In the genomic region with DNA sequence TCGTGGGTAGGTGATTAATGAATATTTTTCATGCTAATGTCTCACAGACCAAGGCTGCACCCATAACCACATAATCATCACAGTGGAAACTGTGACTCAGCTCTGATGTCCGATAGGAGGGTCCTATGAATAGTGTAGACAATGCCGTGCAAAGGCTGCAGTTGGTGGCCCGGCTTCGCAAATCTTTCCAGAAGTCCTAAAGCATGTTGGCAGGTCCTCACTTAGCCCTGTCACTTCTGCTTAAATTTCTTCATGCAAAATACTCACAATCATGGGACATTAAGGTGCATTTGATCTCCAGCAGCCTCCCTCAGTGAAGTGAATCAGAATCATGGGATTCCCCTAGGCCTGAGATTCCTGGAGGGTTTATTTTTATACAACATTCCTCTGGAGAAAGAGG, we compare ENCODE assay signal across 22 mouse cellular contexts.
DNase-seq lines count a peak whose midpoint lies in the region; ATAC-seq and TF ChIP-seq lines count a peak whose summit lies in the region.
"Had no signal": no experiment of that assay in that cellular context is flagged by ENCODE, and none has a peak within 500 bp of the region (broad histone marks: within the 10 kb centered on the region; RNA-seq: fewer than 3 reads in every experiment).

No protein-coding gene starts in this region.

- no peak overlapping the region for H3ac ChIP-seq in C2C12 (ENCODE audit: control insufficient read depth, insufficient read length, low read depth)

- no peaks in the 10 kb centered on the region for H3K79me2 ChIP-seq in C2C12 (ENCODE audit: control insufficient read depth, insufficient read depth)

- POLR2A ChIA-PET in Patski (lab: Charles Lee) = no interaction called here

- CTCF ChIA-PET in Patski (lab: Charles Lee) = interaction anchor here (1.2 kb wide), 1 partner anchor 160 kb away, joined by 3 read pairs; no protein-coding TSS in a partner anchor

- DNase-seq in 3T3-L1 (ENCODE audit: low read depth, low spot score) (peak; percentile 97), Patski (ENCODE audit: low read depth, low spot score) (peak; percentile 83)
- DNase-seq in retina, embryonic 14.5 days (ENCODE audit: low spot score) = peak; percentile 47
- DNase-seq in layer of hippocampus, postnatal 25 days (ENCODE audit: extremely low spot score in 1 of 2, low spot score in 1 of 2) = no peak
- no peak for DNase-seq in gastrocnemius, adult 18-20 months (ENCODE audit: low spot score)
- DNase-seq in testis, postnatal 14 days (ENCODE audit: low spot score) = no peak
- DNase-seq: adrenal gland, adult 8-10 months; adrenal gland, postnatal 36 days; cerebellum, adult 11-12 months; cerebellum, adult 9-10 months; cerebellum, postnatal 25 days; gastrocnemius, postnatal 36 days; heart, adult 11 months; heart, postnatal 10 days; kidney, adult 18-20 months had no signal

- no peaks in the 10 kb centered on the region for H3K79me3 ChIP-seq in C2C12 (ENCODE audit: low read depth)

- peaks cover 8% of the 10 kb centered on the region for H3K36me3 ChIP-seq in C2C12 (ENCODE audit: control insufficient read depth, insufficient read depth)
- H3K36me3 ChIP-seq: embryonic facial prominence, embryonic 13.5 days; forebrain, embryonic 12.5 days; G1E; hindbrain, embryonic 13.5 days; kidney, embryonic 15.5 days had no signal

- in situ Hi-C loops in Patski (cut with MboI; ENCODE audit: low pct_unique_long_range_greater_than_20kb) = no loop called here

- ATAC-seq in Patski = peak; percentile 79
- ATAC-seq: hindbrain, postnatal 0 days had no signal

- no peaks in the 10 kb centered on the region for H3K27me3 ChIP-seq in C2C12 (ENCODE audit: control insufficient read depth, insufficient read depth, insufficient read length)
- H3K27me3 ChIP-seq in Patski = no peaks in the 10 kb centered on the region
- H3K27me3 ChIP-seq: embryonic facial prominence, embryonic 13.5 days; forebrain, embryonic 12.5 days; hindbrain, embryonic 13.5 days; kidney, embryonic 15.5 days had no signal

- no peak for TF ChIP-seq CTCF in C2C12 (IDR thresholded peaks at IDR 0.05; ENCODE audit: control insufficient read depth, insufficient read depth, insufficient read length)
- TF ChIP-seq CTCF in Patski (IDR thresholded peaks at IDR 0.05) = no peak

- no peak overlapping the region for H3K4me3 ChIP-seq in C2C12 (ENCODE audit: insufficient read depth, poor library complexity, severe bottlenecking)
- H3K4me3 ChIP-seq: embryonic facial prominence, embryonic 13.5 days; forebrain, embryonic 12.5 days; hindbrain, embryonic 13.5 days; kidney, embryonic 15.5 days had no signal

TF ChIP-seq in C2C12, 6 proteins besides CTCF, POLR2A, EP300 and RAD21:
- peak; percentile 94 for TF ChIP-seq FOSL1 (IDR thresholded peaks at IDR 0.05; ENCODE audit: insufficient read depth, low read length, poor library complexity, severe bottlenecking)
- peak; percentile 51 for TF ChIP-seq MAX (IDR thresholded peaks at IDR 0.05)
- TF ChIP-seq USF1 (IDR thresholded peaks at IDR 0.05; ENCODE audit: low read depth) = no peak
- TF ChIP-seq MYOD1 (IDR thresholded peaks at IDR 0.05; ENCODE audit: control insufficient read depth, insufficient read length, low read depth) = peak; percentile 13
- TF ChIP-seq CEBPB (IDR thresholded peaks at IDR 0.05; ENCODE audit: low read depth) = no peak

Comparison
In these comparisons a context has a peak if more than half of its experiments do, and no peak if none do; other contexts are left out.
1. DNase-seq: peak in 3T3-L1 (single experiment), Patski (single experiment) and retina, embryonic 14.5 days (single experiment); none in layer of hippocampus, postnatal 25 days (0 of 2), gastrocnemius, adult 18-20 months (single experiment) and testis, postnatal 14 days (single experiment).